Mouse (Mus musculus): ENCODE data around the gene Gipc2. TPM values are rescaled to one million over a fixed set of nuclear protein-coding genes. Genes with fewer than 3 reads are reported as not detected.
"Not testable (repeated sequence)": the region's sequence is repeated elsewhere in the genome, so short reads cannot be mapped to it uniquely, and the experiment has no call there.

The Gipc2 gene
- total RNA-seq, 1 experiment from 2014 or later = not detected

GRCm38 (mm10) chr3:152159321-152159720 is 6.7 kb downstream of the Gipc2 start:
- no peak for ATAC-seq (ENCODE audit: extremely low read depth, insufficient number of reproducible peaks, low FRiP score, poor library complexity, severe bottlenecking)

- ATAC-seq (ENCODE audit: extremely low read depth, insufficient number of reproducible peaks, low FRiP score, poor library complexity, severe bottlenecking) = no peak
Observed at GRCm38 (mm10) chr3:152158344-152159291, 7.4 kb downstream of the Gipc2 start.

GRCm38 (mm10) chr3:152156816-152157496 is 9.1 kb downstream of the Gipc2 start:
- no peak for ATAC-seq (ENCODE audit: extremely low read depth, insufficient number of reproducible peaks, low FRiP score, poor library complexity, severe bottlenecking)

- ATAC-seq (ENCODE audit: extremely low read depth, insufficient number of reproducible peaks, low FRiP score, poor library complexity, severe bottlenecking) = no peak
Observed at GRCm38 (mm10) chr3:152155296-152155948, 10.6 kb downstream of the Gipc2 start.

GRCm38 (mm10) chr3:152154095-152154494 is 11.9 kb downstream of the Gipc2 start:
- ATAC-seq (ENCODE audit: extremely low read depth, insufficient number of reproducible peaks, low FRiP score, poor library complexity, severe bottlenecking) = no peak

- no peak for ATAC-seq (ENCODE audit: extremely low read depth, insufficient number of reproducible peaks, low FRiP score, poor library complexity, severe bottlenecking)
Observed at GRCm38 (mm10) chr3:152153152-152153551, 12.9 kb downstream of the Gipc2 start.

- ATAC-seq (ENCODE audit: extremely low read depth, insufficient number of reproducible peaks, low FRiP score, poor library complexity, severe bottlenecking) = no peak
Observed at GRCm38 (mm10) chr3:152152483-152152804, 13.6 kb downstream of the Gipc2 start.

- ATAC-seq (ENCODE audit: extremely low read depth, insufficient number of reproducible peaks, low FRiP score, poor library complexity, severe bottlenecking) = no peak
Observed at GRCm38 (mm10) chr3:152151725-152152482, 14.1 kb downstream of the Gipc2 start.

GRCm38 (mm10) chr3:152149863-152150262 is 16.2 kb downstream of the Gipc2 start:
- ATAC-seq (ENCODE audit: extremely low read depth, insufficient number of reproducible peaks, low FRiP score, poor library complexity, severe bottlenecking) = no peak

- ATAC-seq (ENCODE audit: extremely low read depth, insufficient number of reproducible peaks, low FRiP score, poor library complexity, severe bottlenecking) = no peak
Observed at GRCm38 (mm10) chr3:152149449-152149848, 16.6 kb downstream of the Gipc2 start.

- no peak for ATAC-seq (ENCODE audit: extremely low read depth, insufficient number of reproducible peaks, low FRiP score, poor library complexity, severe bottlenecking)
Observed at GRCm38 (mm10) chr3:152147085-152147831, 18.8 kb downstream of the Gipc2 start.

GRCm38 (mm10) chr3:152145186-152145585 is 20.8 kb downstream of the Gipc2 start:
- ATAC-seq (ENCODE audit: extremely low read depth, insufficient number of reproducible peaks, low FRiP score, poor library complexity, severe bottlenecking) = no peak

- ATAC-seq (ENCODE audit: extremely low read depth, insufficient number of reproducible peaks, low FRiP score, poor library complexity, severe bottlenecking) = no peak
Observed at GRCm38 (mm10) chr3:152142989-152143695, 22.9 kb downstream of the Gipc2 start.

GRCm38 (mm10) chr3:152142146-152142545 is 23.9 kb downstream of the Gipc2 start:
- ATAC-seq (ENCODE audit: extremely low read depth, insufficient number of reproducible peaks, low FRiP score, poor library complexity, severe bottlenecking) = no peak

- not testable (repeated sequence) for ATAC-seq (ENCODE audit: extremely low read depth, insufficient number of reproducible peaks, low FRiP score, poor library complexity, severe bottlenecking)
Observed at GRCm38 (mm10) chr3:152139308-152139707, 26.7 kb downstream of the Gipc2 start.

GRCm38 (mm10) chr3:152136106-152136505 is 29.9 kb downstream of the Gipc2 start:
- not testable (repeated sequence) for ATAC-seq (ENCODE audit: extremely low read depth, insufficient number of reproducible peaks, low FRiP score, poor library complexity, severe bottlenecking)

GRCm38 (mm10) chr3:152133621-152134020 is 32.4 kb downstream of the Gipc2 start:
- ATAC-seq (ENCODE audit: extremely low read depth, insufficient number of reproducible peaks, low FRiP score, poor library complexity, severe bottlenecking) = no peak

GRCm38 (mm10) chr3:152130963-152131362 is 35.1 kb downstream of the Gipc2 start:
- ATAC-seq (ENCODE audit: extremely low read depth, insufficient number of reproducible peaks, low FRiP score, poor library complexity, severe bottlenecking) = no peak
